Mouse (Mus musculus) intestine, postnatal 0 days (tissue): ENCODE measurements around the gene Srpx. TPM values are rescaled to one million over a fixed set of nuclear protein-coding genes. Genes with fewer than 3 reads are reported as not detected.

Experiments used
- ATAC-seq: fragments of 200-750 bp; cut with Nextera tagmentation; 2 replicates; pipeline ENCODE4 v1.8.0; 2017; ENCODE audit warnings: mild to moderate bottlenecking, moderate TSS enrichment, moderate library complexity
- H3K27ac ChIP-seq: fragments of 300-500 bp; sonication (generic); 2 replicates; pipeline ENCODE4 v1.5.1; 2014; ENCODE audit warnings: mild to moderate bottlenecking, low read depth, low read length, moderate library complexity
- H3K27me3 ChIP-seq: fragments of 300-500 bp; sonication (generic); replicated peaks from 2 replicates; pipeline ENCODE4 v1.6.1; 2014; ENCODE audit warnings: low read length, mixed read lengths; ENCODE audit not compliant: control insufficient read depth, insufficient read depth
- H3K36me3 ChIP-seq: fragments of 300-500 bp; sonication (generic); 2 replicates; pipeline ENCODE4 v1.6.1; 2014; ENCODE audit warnings: mild to moderate bottlenecking, moderate library complexity; ENCODE audit not compliant: control insufficient read depth, insufficient read depth
- H3K4me1 ChIP-seq: fragments of 300-500 bp; sonication (generic); replicated peaks from 2 replicates; pipeline ENCODE4 v1.6.1; 2014; ENCODE audit warnings: antibody characterized with exemption, low read length, mixed read lengths; ENCODE audit not compliant: control insufficient read depth, insufficient read depth
- H3K4me2 ChIP-seq: fragments of 300-500 bp; sonication (generic); replicated peaks from 2 replicates; pipeline ENCODE4 v1.6.1; 2014; ENCODE audit warnings: low read depth, mild to moderate bottlenecking, moderate library complexity
- H3K4me3 ChIP-seq: fragments of 300-500 bp; sonication (generic); 2 replicates; pipeline ENCODE4 v1.5.1; 2014; ENCODE audit warnings: low read depth, low read length
- H3K9ac ChIP-seq: fragments of 300-500 bp; sonication (generic); 2 replicates; pipeline ENCODE4 v1.6.1; 2014; ENCODE audit warnings: mild to moderate bottlenecking, low read depth, low read length
- H3K9me3 ChIP-seq: fragments of 300-500 bp; sonication (generic); 2 replicates; pipeline ENCODE4 v1.6.1; 2016; ENCODE audit warnings: mixed run types; ENCODE audit not compliant: control insufficient read depth
- CTCF ChIP-seq: sonication (generic); IDR thresholded peaks from 2 replicates; pipeline ENCODE4 v1.5.1; 2016; ENCODE audit warnings: low read depth, mild to moderate bottlenecking, control low read depth, antibody characterized with exemption, moderate library complexity
- WGBS: fragments of 180-500 bp; shearing (Covaris S2); extraction: QIAGEN DNeasy Blood & Tissue Kit; methylation state at CpG from one replicate; pipeline ENCODE4 v1.1.7; 2014; 5-methylcytosine and 5-hydroxymethylcytosine counted together
- polyA plus RNA-seq: library from polyadenylated mRNA; unstranded; fragments of >200 nt; fragmentation: Nextera tagmentation; extraction: Ambion mirVana; gene quantifications from 2 replicates; pipeline ENCODE4 v1.2.1, GENCODE M21; 2015

Srpx gene
- polyA plus RNA-seq, 1 experiment from 2014 or later: 11.1 TPM

DNA sequence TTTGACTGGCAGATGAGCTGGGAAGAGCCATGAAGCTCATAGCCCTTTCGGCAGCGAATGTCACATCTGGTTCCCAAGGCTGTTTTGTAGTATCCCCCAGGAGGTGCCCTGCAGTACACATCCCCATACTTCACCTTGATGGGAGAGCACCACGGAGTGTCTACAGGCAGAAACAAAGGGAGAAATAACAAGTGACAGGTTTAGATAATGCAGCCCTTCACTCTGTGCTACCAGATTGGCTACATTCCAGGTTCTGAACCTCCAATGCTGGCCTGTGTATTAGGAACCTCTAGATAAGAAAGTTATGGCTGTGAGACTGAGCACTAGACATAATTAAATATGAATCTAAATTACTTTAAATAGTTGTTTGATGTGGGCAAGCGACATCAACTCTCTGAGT, 48.1 kb downstream of the Srpx start:
- Histone ChIP-seq H3K36me3 (no peaks in the 10 kb centered on the region), H3K4me3 (no peak overlapping the region), H3K4me1 (no peaks in the 10 kb centered on the region), H3K9me3 (no peaks in the 10 kb centered on the region), H3K27ac (no peak overlapping the region), H3K4me2 (no peak overlapping the region), H3K9ac (no peak overlapping the region), H3K27me3 (no peaks in the 10 kb centered on the region)
- 67% methylated on average over 4 of the region's 4 CpGs for WGBS
- no peak for TF ChIP-seq CTCF
- no peak for ATAC-seq

DNA sequence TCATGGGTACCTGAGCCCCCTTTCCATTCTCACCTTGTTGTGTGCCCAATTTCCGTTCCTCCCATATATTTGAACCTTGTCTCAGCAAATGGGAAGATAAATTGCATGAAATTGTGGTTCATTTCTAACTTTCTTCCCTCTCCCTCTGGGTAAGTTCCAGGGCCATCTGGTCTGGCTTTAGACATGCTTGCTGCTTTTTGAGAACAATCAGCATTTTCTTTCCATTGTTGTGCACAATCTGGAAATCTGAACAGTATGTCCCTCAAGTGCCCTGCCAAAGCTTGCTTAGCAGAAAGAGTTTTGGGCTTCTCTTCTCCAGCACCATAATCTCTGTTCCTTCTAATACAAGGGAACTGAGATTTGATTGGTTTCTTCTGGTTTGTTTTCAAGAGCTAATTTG, 53.7 kb downstream of the Srpx start:
- Histone ChIP-seq H3K9ac (no peak overlapping the region), H3K27me3 (no peaks in the 10 kb centered on the region), H3K4me3 (no peak overlapping the region), H3K4me2 (no peak overlapping the region), H3K27ac (no peak overlapping the region), H3K4me1 (no peaks in the 10 kb centered on the region), H3K9me3 (no peaks in the 10 kb centered on the region), H3K36me3 (no peaks in the 10 kb centered on the region)
- 83% methylated on average over 1 of the region's 1 CpGs for WGBS
- no peak for ATAC-seq
- no peak for TF ChIP-seq CTCF

DNA sequence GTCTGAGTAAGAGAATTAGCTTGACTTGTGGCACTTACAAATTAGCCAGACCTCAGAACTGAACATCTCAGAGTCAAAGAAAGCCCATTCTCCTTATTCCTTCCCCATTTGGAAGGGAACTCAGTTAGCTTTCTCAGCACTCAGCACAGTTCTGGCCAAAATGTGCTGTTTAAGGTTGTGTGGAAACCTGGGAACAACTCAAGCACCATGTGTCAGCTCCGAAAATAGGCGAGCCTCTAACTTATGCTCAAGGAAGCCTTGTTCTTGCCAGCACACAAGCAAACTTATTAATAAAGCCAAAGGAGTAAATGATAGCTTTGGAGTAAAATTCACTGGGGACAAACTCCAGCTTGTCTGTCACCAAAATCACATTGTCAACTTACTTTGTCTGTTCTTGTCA, 54.1 kb downstream of the Srpx start:
- ATAC-seq: no peak
- H3K27ac ChIP-seq: no peak overlapping the region
- no peak overlapping the region for H3K4me2 ChIP-seq
- H3K4me1 ChIP-seq: no peaks in the 10 kb centered on the region
- no peaks in the 10 kb centered on the region for H3K9me3 ChIP-seq
- no peak overlapping the region for H3K4me3 ChIP-seq
- H3K9ac ChIP-seq: no peak overlapping the region
- no peaks in the 10 kb centered on the region for H3K36me3 ChIP-seq
- no peaks in the 10 kb centered on the region for H3K27me3 ChIP-seq
- TF ChIP-seq CTCF: no peak
- 88% methylated on average over 2 of the region's 2 CpGs for WGBS

DNA sequence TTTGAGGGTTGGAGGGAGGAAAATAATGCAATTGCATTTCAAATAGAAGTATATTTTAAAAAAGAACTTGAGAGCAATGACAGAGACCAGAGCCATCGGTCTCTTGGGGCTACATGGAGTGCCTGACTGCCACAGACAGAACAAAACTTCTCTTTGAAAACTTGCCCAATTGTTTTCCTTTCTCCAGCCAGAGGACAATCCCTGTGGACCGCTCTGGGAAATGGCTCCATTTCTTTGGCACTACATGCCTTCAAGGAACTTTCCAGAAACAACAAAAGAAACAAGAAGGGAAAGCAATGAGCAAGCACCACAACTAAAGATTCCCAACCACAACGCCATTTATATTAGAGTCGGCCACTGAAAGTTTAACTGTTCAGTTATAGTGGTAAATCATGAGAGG, 55.3 kb downstream of the Srpx start:
- no peaks in the 10 kb centered on the region for H3K27me3 ChIP-seq
- H3K4me3 ChIP-seq: no peak overlapping the region
- no peak for TF ChIP-seq CTCF
- no peaks in the 10 kb centered on the region for H3K9me3 ChIP-seq
- 80% methylated on average over 4 of the region's 4 CpGs for WGBS
- H3K27ac ChIP-seq: no peak overlapping the region
- H3K4me2 ChIP-seq: no peak overlapping the region
- ATAC-seq: no peak
- no peaks in the 10 kb centered on the region for H3K36me3 ChIP-seq
- no peak overlapping the region for H3K9ac ChIP-seq
- H3K4me1 ChIP-seq: no peaks in the 10 kb centered on the region

DNA sequence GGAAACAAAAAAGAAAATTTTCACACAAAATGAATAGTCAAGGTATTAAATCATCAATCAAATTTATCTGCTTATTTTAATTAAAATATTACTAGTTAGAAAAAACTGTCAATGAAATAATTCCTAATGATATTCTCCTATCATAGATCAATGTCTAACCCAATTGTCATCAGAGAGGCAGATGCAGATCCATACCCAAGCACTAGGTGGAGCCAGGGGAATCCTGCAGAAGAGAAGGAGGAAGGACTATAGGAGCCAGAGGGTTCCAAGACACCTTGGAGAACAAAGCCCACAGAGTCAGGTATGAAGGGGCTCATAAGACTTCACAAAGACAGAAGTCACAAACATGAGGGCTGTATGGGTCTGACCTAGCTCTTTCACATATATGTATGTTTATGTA, 82.8 kb downstream of the Srpx start:
- Histone ChIP-seq H3K9ac (no peak overlapping the region), H3K4me3 (no peak overlapping the region)

DNA sequence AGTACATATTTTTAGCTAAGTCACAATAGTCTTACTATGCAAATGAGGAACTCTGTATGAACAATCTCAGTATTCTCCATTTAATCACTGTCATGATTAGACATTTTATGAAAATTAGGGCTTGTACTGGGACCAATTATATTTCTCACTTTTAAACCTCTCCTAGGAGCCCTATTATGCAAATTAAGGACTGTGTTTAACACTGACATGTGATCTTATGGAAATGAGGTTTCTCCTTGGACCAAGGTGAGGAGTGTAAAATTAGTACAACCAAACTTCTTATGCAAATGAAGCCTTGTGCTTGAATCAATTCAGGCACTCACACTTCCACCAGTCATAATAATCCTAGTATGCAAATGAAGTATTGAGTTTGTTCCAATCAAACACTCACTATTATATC, 107.3 kb downstream of the Srpx start:
- Histone ChIP-seq H3K9me3 (no peaks in the 10 kb centered on the region), H3K27ac (no peak overlapping the region), H3K4me1 (no peaks in the 10 kb centered on the region), H3K4me2 (no peak overlapping the region), H3K4me3 (no peak overlapping the region), H3K9ac (no peak overlapping the region), H3K36me3 (no peaks in the 10 kb centered on the region), H3K27me3 (no peaks in the 10 kb centered on the region)
- no peak for ATAC-seq
- TF ChIP-seq CTCF: no peak

More for the DNA sequence above, 82.8 kb downstream of the Srpx start:
- Histone ChIP-seq H3K27me3 (no peaks in the 10 kb centered on the region), H3K9me3 (no peaks in the 10 kb centered on the region), H3K4me1 (no peaks in the 10 kb centered on the region), H3K36me3 (no peaks in the 10 kb centered on the region), H3K4me2 (no peak overlapping the region), H3K27ac (no peak overlapping the region)
- TF ChIP-seq CTCF: peak; percentile 62
- ATAC-seq: no peak

DNA sequence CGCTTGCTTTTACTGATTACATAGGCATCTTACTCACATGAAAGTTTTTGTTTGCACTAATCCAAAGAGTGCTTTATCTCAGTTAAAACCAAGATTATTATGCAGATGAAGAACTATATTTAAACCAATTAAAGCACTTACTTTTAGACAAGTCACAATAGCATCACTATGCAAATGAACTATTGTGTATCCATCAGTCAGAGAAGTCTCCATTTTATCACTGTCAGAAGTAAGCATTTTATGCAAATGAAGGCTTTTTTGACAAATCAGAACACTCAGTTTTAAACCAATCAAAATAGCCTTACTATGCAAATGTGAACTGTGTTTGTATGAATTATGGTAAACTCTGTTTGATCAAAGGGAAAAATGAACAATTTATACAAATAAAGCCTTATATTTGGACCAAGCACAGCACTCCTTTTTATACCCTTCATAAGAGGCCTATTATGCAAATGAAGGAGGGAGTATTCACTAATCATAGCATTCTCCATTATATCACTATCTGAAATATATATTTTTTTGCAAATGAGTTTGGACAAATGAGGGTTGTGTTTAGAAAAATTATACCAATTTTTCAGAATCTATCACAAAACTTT, 109.7 kb downstream of the Srpx start:
- WGBS: 89% methylated on average over 1 of the region's 1 CpGs
- no peak for ATAC-seq
- Histone ChIP-seq H3K27me3 (no peaks in the 10 kb centered on the region), H3K36me3 (no peaks in the 10 kb centered on the region), H3K4me3 (no peak overlapping the region), H3K4me2 (no peak overlapping the region), H3K4me1 (no peaks in the 10 kb centered on the region), H3K27ac (no peak overlapping the region), H3K9ac (no peak overlapping the region), H3K9me3 (no peaks in the 10 kb centered on the region)
- no peak for TF ChIP-seq CTCF
